8 mouse cellular contexts compared by ENCODE assay signal in genomic region chr1:182340821-182341781, GRCm38 (mm10). TPM values are rescaled to one million over a fixed set of nuclear protein-coding genes. Genes with fewer than 3 reads are reported as not detected.
DNase-seq lines count a peak whose midpoint lies in the region; ATAC-seq lines count a peak whose summit lies in the region.

Gene Fbxo28 (minus strand): TSS chr1:182341629.

- peak within 1 kb of the TSS; percentile 83 for H3K4me2 ChIP-seq in intestine, embryonic 14.5 days (ENCODE audit: low read length)

- peak within 1 kb of the TSS; percentile 99 for H3K4me3 ChIP-seq in intestine, embryonic 14.5 days (ENCODE audit: low read depth, low read length)

- H3K9ac ChIP-seq in intestine, embryonic 14.5 days (ENCODE audit: low read length) = peak within 1 kb of the TSS; percentile 95

- peak within 1 kb of the TSS; percentile 78 for H3K27ac ChIP-seq in intestine, embryonic 14.5 days (ENCODE audit: low read depth)

- peak; percentile 87 to 96 for DNase-seq in adrenal gland, adult (ENCODE audit: inconsistent age in 2 of 2, low spot score in 1 of 2)
- DNase-seq in embryo, embryonic 10.5 days (ENCODE audit: low spot score) = peak; percentile 97
- DNase-seq in gastrocnemius, postnatal 25 days = peak; percentile 83
- DNase-seq in intestine, embryonic 14.5 days (ENCODE audit: low spot score) = peak; percentile 92
- DNase-seq in left cerebral cortex, postnatal 14 days (ENCODE audit: low spot score in 2 of 2) = peak; percentile 86 to 88
- DNase-seq in mesoderm, embryonic 11.5 days (ENCODE audit: low read depth, low spot score) = peak; percentile 89
- peak; percentile 80 to 81 for DNase-seq in right cerebral cortex, postnatal 36 days (ENCODE audit: low spot score in 2 of 2)
- DNase-seq in yolk sac, embryonic 10.5 days (ENCODE audit: low spot score) = peak; percentile 90

- H3K9me3 ChIP-seq in intestine, embryonic 14.5 days (ENCODE audit: control insufficient read depth, low read length) = no peaks in the 10 kb centered on the region

- intact Hi-C loops in left cerebral cortex, postnatal 14 days (cut with DNase I) = loop anchor here (2.0 kb wide), 1 partner anchor 68 kb away; the partner anchor contains the start of gene Trp53bp2

- no peaks in the 10 kb centered on the region for H3K27me3 ChIP-seq in intestine, embryonic 14.5 days (replicated peaks; ENCODE audit: control insufficient read depth, insufficient read depth, low read length)

- ATAC-seq in intestine, embryonic 14.5 days (replicated peaks; ENCODE audit: low FRiP score, low TSS enrichment, low read depth) = peak; percentile 92

- peaks cover 11% of the 10 kb centered on the region for H3K4me1 ChIP-seq in intestine, embryonic 14.5 days (replicated peaks; ENCODE audit: control insufficient read depth, insufficient read depth, low read length)

- WGBS in intestine, embryonic 14.5 days = under 1% methylated on average over 91 of the region's 93 CpGs

- peaks cover 10% of the 10 kb centered on the region; the same call in 1 of the 2 replicates for H3K36me3 ChIP-seq in intestine, embryonic 14.5 days (ENCODE audit: control insufficient read depth, insufficient read depth, low read length)

RNA-seq across cellular contexts. Expression of gene Fbxo28, which starts in this region (rescaled TPM):
- total RNA-seq in gastrocnemius, postnatal 25 days (2021) = 10 to 100 TPM; 16.5 to 17.7 TPM
- 20.9 and 22.6 TPM in 2 replicates for polyA plus RNA-seq in intestine, embryonic 14.5 days (2014; fragmentation: Nextera tagmentation; extraction: Ambion mirVana)
- total RNA-seq in left cerebral cortex, postnatal 14 days (2021) = 10 to 100 TPM; 46.9 to 47.5 TPM

Comparison
In these comparisons a context has a peak if more than half of its experiments do, and no peak if none do; other contexts are left out.
1. Peak in every context shown above with its lines: DNase-seq, ATAC-seq, H3K4me3 ChIP-seq and H3K27ac ChIP-seq.